Mouse (Mus musculus): ENCODE results near the gene Snx21. TPM values are rescaled to one million over a fixed set of nuclear protein-coding genes. Genes with fewer than 3 reads are reported as not detected.

Gene Snx21
- total and polyA plus RNA-seq, 3 experiments = 3.8 to 7.7 TPM; not detected in 1

DNA sequence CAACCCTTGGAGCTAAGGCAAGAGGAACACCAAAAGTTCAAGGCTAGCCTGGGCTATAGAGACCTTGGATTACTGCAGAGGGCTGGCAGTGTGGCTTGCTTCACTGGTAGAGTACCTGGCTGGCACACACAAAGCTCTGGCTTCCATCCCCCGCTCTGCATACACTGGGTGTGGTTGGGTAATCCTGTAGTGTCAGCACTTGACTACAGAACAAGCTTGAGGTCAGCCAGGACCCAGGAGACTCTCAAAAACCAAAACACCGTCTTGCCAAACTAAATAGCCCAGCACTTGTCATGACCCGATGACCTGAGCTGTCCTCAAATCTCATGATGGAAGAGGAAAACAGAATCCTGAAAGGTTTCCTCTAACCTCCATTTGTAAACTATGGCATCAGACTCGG lies 4.8 kb downstream of the Snx21 start:
- peaks cover 3 to 9% of the 10 kb centered on the region in 2 experiments; a peak in 3 of 4 replicates for H3K4me1 ChIP-seq (ENCODE audit: control insufficient read depth in 1 of 2, insufficient read depth in 2 of 2, low read length in 2 of 2)
- TF ChIP-seq NRF1 (IDR thresholded peaks at IDR 0.05; ENCODE audit: insufficient read depth, low read depth, low read length, poor library complexity, severe bottlenecking) (no peak), GABPA (IDR thresholded peaks at IDR 0.05; ENCODE audit: low read depth, low read length) (no peak), MAX (IDR thresholded peaks at IDR 0.05; ENCODE audit: low read length) (no peak), ZMIZ1 (IDR thresholded peaks at IDR 0.05; ENCODE audit: low read depth, low read length) (no peak), ZNF384 (IDR thresholded peaks at IDR 0.05; ENCODE audit: low read depth, low read length) (no peak), E2F4 (IDR thresholded peaks at IDR 0.05; ENCODE audit: borderline replicate concordance, low read depth, low read length) (no peak), HCFC1 (IDR thresholded peaks at IDR 0.05; ENCODE audit: low read depth, low read length) (no peak), MEF2A (IDR thresholded peaks at IDR 0.05; ENCODE audit: extremely low read depth, insufficient replicate concordance, low read depth, low read length, poor library complexity, severe bottlenecking) (no peak), BHLHE40 (IDR thresholded peaks at IDR 0.05; ENCODE audit: borderline replicate concordance, low read depth, low read length) (no peak), TCF12 (IDR thresholded peaks at IDR 0.05; ENCODE audit: low read depth, low read length) (no peak), MAZ (IDR thresholded peaks at IDR 0.05; ENCODE audit: low read depth, low read length) (no peak), MYC (IDR thresholded peaks at IDR 0.05; ENCODE audit: low read depth, low read length) (no peak), EP300 (IDR thresholded peaks at IDR 0.05; ENCODE audit: low read depth in 1 of 2, low read length in 2 of 2) (no peak), GATA1 (IDR thresholded peaks at IDR 0.05; ENCODE audit: low read depth, low read length) (no peak), POLR2AphosphoS5 (IDR thresholded peaks at IDR 0.05; ENCODE audit: borderline replicate concordance, low read depth, low read length) (no peak), UBTF (IDR thresholded peaks at IDR 0.05; ENCODE audit: borderline replicate concordance, insufficient read depth, low read depth, low read length) (no peak), MAFK (IDR thresholded peaks at IDR 0.05; ENCODE audit: borderline replicate concordance, low read depth, low read length) (no peak), RAD21 (IDR thresholded peaks at IDR 0.05; ENCODE audit: low read depth, low read length) (no peak), POLR2AphosphoS2 (IDR thresholded peaks at IDR 0.05; ENCODE audit: low read length) (no peak)
- peaks cover 0 to 5% of the 10 kb centered on the region in 2 experiments; a peak in 2 of 4 replicates for H3K36me3 ChIP-seq (ENCODE audit: control insufficient read depth in 1 of 2, insufficient read depth in 2 of 2, low read length in 2 of 2)
- no peak overlapping the region for H3K4me3 ChIP-seq (ENCODE audit: control insufficient read depth in 1 of 2, insufficient read depth in 1 of 2, low read depth in 2 of 2, low read length in 2 of 2)
- no peaks in the 10 kb centered on the region for H3K9me3 ChIP-seq (replicated peaks; ENCODE audit: insufficient read depth, low read length)
- H3K79me2 ChIP-seq (ENCODE audit: control insufficient read depth, insufficient read depth, low read length, poor library complexity) = no peaks in the 10 kb centered on the region; the same call in 1 of the 2 replicates
- no peak overlapping the region for H3K9ac ChIP-seq (ENCODE audit: control insufficient read depth, low read depth, low read length, poor library complexity, severe bottlenecking)
- H3K27me3 ChIP-seq (ENCODE audit: control insufficient read depth in 1 of 2, insufficient read depth in 2 of 2, low read length in 2 of 2) = no peaks in the 10 kb centered on the region
- no peak for DNase-seq (ENCODE audit: low read depth, low spot score)
- no peak overlapping the region for H3K27ac ChIP-seq (ENCODE audit: control insufficient read depth, low read depth, low read length)

GRCm38 (mm10) chr2:164791841-164792261 lies 6.2 kb downstream of the Snx21 start:
- Histone ChIP-seq H3K9me3 (replicated peaks; ENCODE audit: insufficient read depth, low read length) (no peaks in the 10 kb centered on the region), H3K36me3 (ENCODE audit: control insufficient read depth in 1 of 2, insufficient read depth in 2 of 2, low read length in 2 of 2) (peaks cover 0 to 5% of the 10 kb centered on the region in 2 experiments; a peak in 2 of 4 replicates), H3K4me3 (ENCODE audit: control insufficient read depth in 1 of 2, insufficient read depth in 1 of 2, low read depth in 2 of 2, low read length in 2 of 2) (no peak overlapping the region), H3K27ac (ENCODE audit: control insufficient read depth, low read depth, low read length) (no peak overlapping the region), H3K4me1 (ENCODE audit: control insufficient read depth in 1 of 2, insufficient read depth in 2 of 2, low read length in 2 of 2) (peaks cover 0 to 4% of the 10 kb centered on the region in 2 experiments; a peak in 1 of 4 replicates), H3K9ac (ENCODE audit: control insufficient read depth, low read depth, low read length, poor library complexity, severe bottlenecking) (no peak overlapping the region), H3K27me3 (ENCODE audit: control insufficient read depth in 1 of 2, insufficient read depth in 2 of 2, low read length in 2 of 2) (no peaks in the 10 kb centered on the region), H3K79me2 (ENCODE audit: control insufficient read depth, insufficient read depth, low read length, poor library complexity) (no peaks in the 10 kb centered on the region)
- TF ChIP-seq ETS1 (IDR thresholded peaks at IDR 0.05; ENCODE audit: low read depth, low read length) (no peak), USF1 (IDR thresholded peaks at IDR 0.05; ENCODE audit: low read depth, low read length) (no peak), SIN3A (IDR thresholded peaks at IDR 0.05; ENCODE audit: low read length) (no peak), TBP (IDR thresholded peaks at IDR 0.05; ENCODE audit: low read depth, low read length) (no peak), CHD1 (IDR thresholded peaks at IDR 0.05; ENCODE audit: low read depth, low read length) (no peak), GATA1 (IDR thresholded peaks at IDR 0.05; ENCODE audit: low read depth, low read length) (no peak), NELFE (IDR thresholded peaks at IDR 0.05; ENCODE audit: low read depth, low read length) (no peak), TCF12 (IDR thresholded peaks at IDR 0.05; ENCODE audit: low read depth, low read length) (no peak), JUND (IDR thresholded peaks at IDR 0.05; ENCODE audit: low read depth, low read length) (no peak)
- no peak for DNase-seq (ENCODE audit: low read depth, low spot score)
